10 mouse cellular contexts compared by ENCODE assay signal in the genomic region with DNA sequence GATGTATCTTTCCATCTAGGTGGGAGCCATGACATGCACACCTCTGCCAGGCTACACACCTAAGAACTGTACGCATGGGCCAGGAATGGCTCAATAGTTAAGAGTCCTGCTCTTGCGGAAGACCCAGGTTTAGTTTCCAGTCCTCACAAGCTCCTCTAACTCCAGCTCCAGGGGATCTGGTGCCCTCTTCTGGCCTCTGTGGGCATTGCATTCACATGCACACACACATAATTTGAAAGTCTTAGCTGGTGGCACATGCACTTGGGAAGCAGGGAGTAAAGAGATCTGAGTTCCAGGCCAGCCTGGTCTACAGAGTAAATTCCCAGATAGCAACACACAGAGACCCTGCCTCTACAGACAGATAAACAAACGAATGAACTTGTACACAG. TPM values are rescaled to one million over a fixed set of nuclear protein-coding genes. Genes with fewer than 3 reads are reported as not detected.
DNase-seq lines count a peak whose midpoint lies in the region; ATAC-seq and TF ChIP-seq lines count a peak whose summit lies in the region.
"Had no signal": no experiment of that assay in that cellular context is flagged by ENCODE, and none has a peak within 500 bp of the region (broad histone marks: within the 10 kb centered on the region; RNA-seq: fewer than 3 reads in every experiment).

No protein-coding gene starts in this region.

- intact Hi-C loops in left cerebral cortex, postnatal 4 days (cut with DNase I), result no loop called here

- no peaks in the 10 kb centered on the region for H3K27me3 ChIP-seq in heart, embryonic 13.5 days (replicated peaks)
- no peaks in the 10 kb centered on the region for H3K27me3 ChIP-seq in heart, embryonic 10.5 days (ENCODE audit: insufficient read depth, poor library complexity, severe bottlenecking)
- H3K27me3 ChIP-seq in testis, adult 2 months (ENCODE audit: control insufficient read depth, insufficient read depth, low read length), result no peaks in the 10 kb centered on the region

- peaks cover 47% of the 10 kb centered on the region for H3K4me1 ChIP-seq in heart, embryonic 13.5 days
- H3K4me1 ChIP-seq in heart, embryonic 10.5 days, result peaks cover 44% of the 10 kb centered on the region
- peaks cover 20% of the 10 kb centered on the region for H3K4me1 ChIP-seq in testis, adult 2 months (ENCODE audit: control insufficient read depth, insufficient read depth, low read length)
- H3K4me1 ChIP-seq in cortical plate, adult 2 months (ENCODE audit: control insufficient read depth, insufficient read depth, low read length), result peaks cover 4% of the 10 kb centered on the region; the same call in 1 of the 2 replicates

- TF ChIP-seq POLR2A in testis, adult 2 months (IDR thresholded peaks at IDR 0.05; ENCODE audit: control insufficient read depth, low read depth, low read length), result no peak
- no peak for TF ChIP-seq POLR2A in cortical plate, adult 2 months (IDR thresholded peaks at IDR 0.05; ENCODE audit: extremely low read depth, insufficient read depth, low read length)

- peaks cover 43% of the 10 kb centered on the region for H3K36me3 ChIP-seq in heart, embryonic 13.5 days
- peaks cover 38% of the 10 kb centered on the region for H3K36me3 ChIP-seq in heart, embryonic 10.5 days
- no peaks in the 10 kb centered on the region for H3K36me3 ChIP-seq in testis, adult 2 months (ENCODE audit: control insufficient read depth, insufficient read depth, low read length)

- no peak for DNase-seq in heart, embryonic 10.5 days (ENCODE audit: low spot score)
- no peak for DNase-seq in testis, postnatal 10 days (ENCODE audit: low spot score)
- peak; percentile 64 for DNase-seq in thymus, postnatal 4 days
- no peak for DNase-seq in left cerebral cortex, postnatal 4 days
- no peak for DNase-seq in urinary bladder, postnatal 14 days (ENCODE audit: low spot score)
- DNase-seq: lung, adult 2 months had no signal

- no peak for ATAC-seq in heart, embryonic 13.5 days (ENCODE audit: extremely low read depth, insufficient number of reproducible peaks, low FRiP score, low TSS enrichment)

- peak overlapping the region; percentile 95; the same call in 1 of the 2 replicates for H3K27ac ChIP-seq in heart, embryonic 13.5 days (replicated peaks)
- H3K27ac ChIP-seq in heart, embryonic 10.5 days, result no peak overlapping the region
- H3K27ac ChIP-seq in testis, adult 2 months (ENCODE audit: control insufficient read depth, insufficient read depth, low read depth, low read length), result no peak overlapping the region
- no peak overlapping the region for H3K27ac ChIP-seq in cortical plate, adult 2 months (ENCODE audit: insufficient read depth, low read length)

- H3K4me2 ChIP-seq in heart, embryonic 13.5 days, result no peak overlapping the region
- H3K4me2 ChIP-seq: hindbrain, embryonic 14.5 days had no signal

- no peak overlapping the region for H3K9ac ChIP-seq in heart, embryonic 13.5 days
- H3K9ac ChIP-seq: hindbrain, embryonic 14.5 days had no signal

- H3K9me3 ChIP-seq in heart, embryonic 13.5 days, result peaks cover 7% of the 10 kb centered on the region; the same call in 1 of the 2 replicates
- no peaks in the 10 kb centered on the region for H3K9me3 ChIP-seq in heart, embryonic 10.5 days

- H3K4me3 ChIP-seq in heart, embryonic 13.5 days, result no peak overlapping the region
- H3K4me3 ChIP-seq in heart, embryonic 10.5 days, result no peak overlapping the region
- no peak overlapping the region for H3K4me3 ChIP-seq in testis, adult 2 months (ENCODE audit: control insufficient read depth, low read depth, low read length)
- H3K4me3 ChIP-seq in cortical plate, adult 2 months (ENCODE audit: insufficient read depth, low read length), result no peak overlapping the region

- peak; percentile 57; the same call in 1 of the 2 replicates for TF ChIP-seq CTCF in testis, adult 2 months (IDR thresholded peaks at IDR 0.05; ENCODE audit: control insufficient read depth, insufficient read depth, insufficient replicate concordance, low read depth, low read length)
- peak; percentile 24; the same call in 1 of the 2 replicates for TF ChIP-seq CTCF in cortical plate, adult 2 months (IDR thresholded peaks at IDR 0.05; ENCODE audit: extremely low read depth, insufficient read depth, low read length)

- 93% methylated on average over 3 of the region's 3 CpGs for WGBS in heart, embryonic 13.5 days
- WGBS in heart, embryonic 10.5 days, result 95% methylated on average over 3 of the region's 3 CpGs

RNA-seq across cellular contexts. Expression of gene Slc29a1, which starts 13.0 kb away (rescaled TPM):
- polyA plus RNA-seq in heart, embryonic 13.5 days (2015; fragmentation: Nextera tagmentation; extraction: Ambion mirVana), result 68.8 and 83.6 TPM in 2 replicates
- polyA plus RNA-seq in heart, embryonic 10.5 days (2016; fragmentation: Nextera tagmentation; extraction: Ambion mirVana), result 75.0 and 75.1 TPM in 2 replicates
- 138 and 143 TPM in 2 replicates for polyA plus RNA-seq in testis, adult 2 months (2012; rRNA removed)
- polyA plus RNA-seq in cortical plate, adult 2 months (2012; rRNA removed), result 35.9 and 37.6 TPM in 2 replicates
- total RNA-seq in left cerebral cortex, postnatal 4 days (2021), result 10 to 100 TPM; 68.8 to 69.9 TPM

RNA-seq across cellular contexts. Expression of gene Hsp90ab1, which starts 13.4 kb away (rescaled TPM):
- polyA plus RNA-seq in heart, embryonic 13.5 days (2015; fragmentation: Nextera tagmentation; extraction: Ambion mirVana), result 1,372 and 1,500 TPM in 2 replicates
- 1,633 and 1,893 TPM in 2 replicates for polyA plus RNA-seq in heart, embryonic 10.5 days (2016; fragmentation: Nextera tagmentation; extraction: Ambion mirVana)
- 99.1 and 109 TPM in 2 replicates for polyA plus RNA-seq in testis, adult 2 months (2012; rRNA removed)
- polyA plus RNA-seq in cortical plate, adult 2 months (2012; rRNA removed), result 980 and 997 TPM in 2 replicates
- total RNA-seq in left cerebral cortex, postnatal 4 days (2021), result 1,000 to 10,000 TPM; 1,680 to 1,682 TPM

RNA-seq across cellular contexts. Expression of gene Mymx, which starts 15.5 kb away (rescaled TPM):
- polyA plus RNA-seq in heart, embryonic 13.5 days (2015; fragmentation: Nextera tagmentation; extraction: Ambion mirVana), result 0.37 and 0.45 TPM in 2 replicates
- 0.31 and 0.41 TPM in 2 replicates for polyA plus RNA-seq in heart, embryonic 10.5 days (2016; fragmentation: Nextera tagmentation; extraction: Ambion mirVana)
- 3.4 and 4.4 TPM in 2 replicates for polyA plus RNA-seq in testis, adult 2 months (2012; rRNA removed)
- polyA plus RNA-seq in cortical plate, adult 2 months (2012; rRNA removed), result not detected in 2 replicates
- not detected for total RNA-seq in left cerebral cortex, postnatal 4 days (2021)
- polyA plus RNA-seq: hindbrain, embryonic 14.5 days; lung, adult 2 months had no signal

RNA-seq across cellular contexts. Expression of gene Slc35b2, which starts 22.8 kb away (rescaled TPM):
- 91.8 and 94.9 TPM in 2 replicates for polyA plus RNA-seq in heart, embryonic 13.5 days (2015; fragmentation: Nextera tagmentation; extraction: Ambion mirVana)
- polyA plus RNA-seq in heart, embryonic 10.5 days (2016; fragmentation: Nextera tagmentation; extraction: Ambion mirVana), result 107 and 118 TPM in 2 replicates
- 26.6 and 35.6 TPM in 2 replicates for polyA plus RNA-seq in testis, adult 2 months (2012; rRNA removed)
- polyA plus RNA-seq in cortical plate, adult 2 months (2012; rRNA removed), result 52.4 and 52.6 TPM in 2 replicates
- total RNA-seq in left cerebral cortex, postnatal 4 days (2021), result 10 to 100 TPM; 39.2 to 40.2 TPM

RNA-seq across cellular contexts. Expression of gene Nfkbie, which starts 30.9 kb away (rescaled TPM):
- 2.7 TPM in 2 replicates for polyA plus RNA-seq in heart, embryonic 13.5 days (2015; fragmentation: Nextera tagmentation; extraction: Ambion mirVana)
- 2.8 and 3.7 TPM in 2 replicates for polyA plus RNA-seq in heart, embryonic 10.5 days (2016; fragmentation: Nextera tagmentation; extraction: Ambion mirVana)
- polyA plus RNA-seq in testis, adult 2 months (2012; rRNA removed), result 0.83 and 0.95 TPM in 2 replicates
- polyA plus RNA-seq in cortical plate, adult 2 months (2012; rRNA removed), result 2.1 and 2.3 TPM in 2 replicates
- 1 to 10 TPM; 2.4 to 2.7 TPM for total RNA-seq in left cerebral cortex, postnatal 4 days (2021)
